Mouse (Mus musculus) central nervous system, embryonic 11.5 days (tissue): ENCODE measurements around the gene Olfr399. TPM values are rescaled to one million over a fixed set of nuclear protein-coding genes. Genes with fewer than 3 reads are reported as not detected.

ENCODE experiments used
- polyA plus RNA-seq: library from polyadenylated mRNA; depleted of rRNA; stranded (reverse); fragments of >200 nt; gene quantifications from 2 replicates; pipeline ENCODE4 v1.2.3, GENCODE M21; 2012; rRNA removed

The Olfr399 gene
- not detected in 2 replicates for polyA plus RNA-seq

GRCm38 (mm10) chr11:74056451-74056850 lies at the start of gene Olfr399, which contains the start of gene Olfr139:
Gene Olfr399 (minus strand): TSS chr11:74056615.
Gene Olfr139 (minus strand): TSS chr11:74056551.

GRCm38 (mm10) chr11:74069655-74070054 lies 13.2 kb upstream of the Olfr399 start, which contains the start of gene Zfp616:
Gene Zfp616 (plus strand): TSS chr11:74069955.

Other genes with a start within 250 kb of the Olfr399 start
- not detected in 2 replicates for gene Olfr392, start 239.6 kb downstream of the Olfr399 start, polyA plus RNA-seq
- not detected in 2 replicates for gene Olfr393, start 205.2 kb downstream of the Olfr399 start, polyA plus RNA-seq
- gene Olfr394, start 165.8 kb downstream of the Olfr399 start, polyA plus RNA-seq = not detected in 2 replicates
- gene Olfr395, start 147.3 kb downstream of the Olfr399 start, polyA plus RNA-seq = not detected in 2 replicates
- gene Olfr23, start 119.9 kb downstream of the Olfr399 start, polyA plus RNA-seq = not detected in 2 replicates
- not detected in 2 replicates for gene Olfr397, start 95.8 kb downstream of the Olfr399 start, polyA plus RNA-seq
- not detected in 2 replicates for gene Olfr398, start 66.2 kb downstream of the Olfr399 start, polyA plus RNA-seq
- not detected in 2 replicates for gene Olfr139, start 64 bp downstream of the Olfr399 start, polyA plus RNA-seq
- gene Zfp616, start 13.3 kb upstream of the Olfr399 start, polyA plus RNA-seq = not detected in 2 replicates
- gene Olfr401, start 57.1 kb upstream of the Olfr399 start, polyA plus RNA-seq = not detected in 2 replicates
- not detected in 2 replicates for gene Olfr402, start 96.9 kb upstream of the Olfr399 start, polyA plus RNA-seq
- gene Olfr403, start 129.6 kb upstream of the Olfr399 start, polyA plus RNA-seq = not detected in 2 replicates
- gene Olfr43, start 154.8 kb upstream of the Olfr399 start, polyA plus RNA-seq = not detected in 2 replicates
- gene Olfr406, start 203.2 kb upstream of the Olfr399 start, polyA plus RNA-seq = not detected in 2 replicates
- gene Olfr59, start 227.1 kb upstream of the Olfr399 start, polyA plus RNA-seq = not detected in 2 replicates